Mouse (Mus musculus): ENCODE results near the gene Asphd2.

DNA sequence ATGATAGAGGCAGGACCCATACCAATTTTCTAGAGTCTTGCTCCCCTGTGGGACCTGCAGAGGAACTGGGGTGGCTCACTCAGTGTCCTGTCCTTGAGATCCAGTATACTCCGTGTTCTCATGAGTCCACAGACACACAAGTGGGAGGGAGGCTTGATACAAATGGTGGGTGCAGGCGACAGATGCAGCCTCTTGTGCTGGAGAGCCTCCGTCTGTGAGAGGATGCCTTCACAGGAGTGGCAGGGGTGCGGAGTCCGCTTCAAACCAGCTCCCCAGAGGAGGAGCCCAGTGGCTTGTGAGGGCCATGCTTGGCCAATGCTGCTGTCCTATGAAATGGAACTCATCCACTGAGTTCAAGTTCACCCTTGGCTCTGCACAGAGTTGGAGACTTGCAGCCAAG, 37.4 kb upstream of the Asphd2 start:
- no peak for TF ChIP-seq CTCF (IDR thresholded peaks at IDR 0.05; ENCODE audit: borderline replicate concordance, control insufficient read depth, extremely low read depth, insufficient read depth, low read length, poor library complexity)
- no peak for TF ChIP-seq POLR2A (IDR thresholded peaks at IDR 0.05; ENCODE audit: control insufficient read depth, extremely low read depth, insufficient read depth, low read length, poor library complexity)

Data from thymus, adult 2 months (tissue).